Mouse (Mus musculus) spleen, postnatal 0 days (tissue): ENCODE results near the gene Hoxc6. TPM values are rescaled to one million over a fixed set of nuclear protein-coding genes. Genes with fewer than 3 reads are reported as not detected.

ENCODE experiments used
- microRNA counts: library from miRNA; unstranded; fragments of <30 nt; microRNA quantifications from one replicate; lab custom pipeline; 2015
- polyA plus RNA-seq: library from polyadenylated mRNA; unstranded; fragments of >200 nt; fragmentation: Nextera tagmentation; extraction: Ambion mirVana; gene quantifications from 2 replicates; pipeline ENCODE4 v1.2.1, GENCODE M21; 2015

Gene Hoxc6
- polyA plus RNA-seq, result 0.13 TPM in 1 of 2 replicates, not detected in the other

DNA sequence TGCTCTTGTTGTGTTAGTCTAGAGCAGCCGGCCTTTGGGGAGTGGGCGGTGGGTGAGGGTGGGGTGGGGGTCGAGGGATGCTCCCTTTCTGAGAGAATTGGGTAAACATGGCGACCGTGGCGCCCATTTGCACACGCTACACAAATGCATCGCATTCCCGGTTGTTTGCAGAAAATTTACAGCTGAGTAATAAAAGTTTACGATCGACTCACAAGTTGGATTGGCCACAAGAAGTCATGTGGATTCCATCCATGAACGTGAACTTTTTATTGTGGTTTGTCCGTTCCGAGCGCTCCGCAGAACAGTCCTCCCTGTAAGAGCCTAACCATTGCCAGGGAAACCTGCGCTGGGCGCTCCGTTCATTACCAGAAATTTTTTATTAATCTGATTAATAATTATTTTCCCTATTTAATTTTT lies at the start of gene Hoxc6:
Hoxc6 (plus strand) TSS at position 319 of the 417 bp plus-strand sequence.

DNA sequence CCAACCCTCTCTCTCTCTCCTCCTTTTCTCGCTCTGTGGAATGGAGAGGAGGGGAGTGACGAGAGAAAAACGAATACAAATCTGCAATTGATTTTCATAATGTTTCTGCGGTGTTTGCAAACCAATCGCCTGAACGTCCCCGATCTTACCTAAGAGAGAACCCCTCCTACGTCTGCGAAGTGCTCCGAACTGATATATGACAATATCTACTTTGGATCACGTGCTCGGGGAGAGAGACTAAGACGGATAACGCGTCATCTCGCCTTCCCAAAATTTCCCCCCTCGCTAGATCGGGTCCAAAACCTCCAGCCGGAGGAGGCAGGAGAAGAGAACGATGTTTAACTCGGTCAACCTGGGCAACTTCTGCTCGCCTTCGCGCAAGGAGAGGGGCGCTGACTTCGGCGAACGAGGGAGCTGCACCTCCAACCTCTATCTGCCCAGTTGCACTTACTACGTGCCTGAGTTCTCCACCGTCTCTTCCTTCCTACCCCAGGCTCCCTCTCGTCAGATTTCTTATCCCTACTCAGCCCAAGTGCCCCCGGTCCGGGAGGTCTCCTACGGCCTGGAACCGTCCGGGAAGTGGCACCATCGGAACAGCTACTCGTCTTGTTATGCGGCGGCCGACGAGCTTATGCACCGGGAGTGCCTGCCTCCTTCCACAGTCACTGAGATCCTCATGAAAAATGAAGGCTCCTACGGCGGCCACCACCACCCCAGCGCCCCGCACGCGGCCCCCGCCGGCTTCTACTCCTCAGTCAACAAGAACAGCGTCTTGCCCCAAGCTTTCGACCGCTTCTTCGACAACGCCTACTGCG lies 43.7 kb upstream of the Hoxc6 start, which contains the start of gene Hoxc11:
Hoxc11 (plus strand) TSS at position 236 of the 815 bp plus-strand sequence.

GRCm38 (mm10) chr15:102966776-102967311 lies 31.2 kb upstream of the Hoxc6 start, which contains the start of gene Hoxc10:
Gene Hoxc10, plus strand, starts transcription at chr15:102966796.

GRCm38 (mm10) chr15:102967312-102967510 lies 30.8 kb upstream of the Hoxc6 start, which contains the start of gene Hoxc5:
Gene Hoxc5, plus strand, starts transcription at chr15:102967443.

DNA sequence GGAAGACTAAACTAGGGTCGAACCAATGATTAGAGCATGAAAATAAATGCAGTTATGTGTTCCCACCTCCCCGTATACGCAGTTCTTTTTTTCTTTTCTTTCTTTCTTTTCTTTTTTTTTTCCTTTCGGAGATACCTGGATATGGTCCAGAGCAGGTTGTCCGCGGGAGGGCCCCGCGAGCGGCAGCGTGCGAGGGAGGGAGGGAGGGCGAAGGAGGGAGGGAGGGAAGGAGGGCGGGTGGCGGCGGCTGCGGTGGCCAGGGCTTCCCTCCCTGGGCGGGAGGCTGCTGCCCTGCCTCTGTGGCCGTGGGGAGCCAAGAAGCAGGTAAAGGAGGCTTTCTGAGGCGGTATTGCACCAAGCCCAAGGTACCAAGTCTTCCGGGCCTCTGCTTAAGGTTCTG lies 21.9 kb upstream of the Hoxc6 start, which contains the start of gene Hoxc9:
Hoxc9 (plus strand) TSS at position 269 of the 400 bp plus-strand sequence.

DNA sequence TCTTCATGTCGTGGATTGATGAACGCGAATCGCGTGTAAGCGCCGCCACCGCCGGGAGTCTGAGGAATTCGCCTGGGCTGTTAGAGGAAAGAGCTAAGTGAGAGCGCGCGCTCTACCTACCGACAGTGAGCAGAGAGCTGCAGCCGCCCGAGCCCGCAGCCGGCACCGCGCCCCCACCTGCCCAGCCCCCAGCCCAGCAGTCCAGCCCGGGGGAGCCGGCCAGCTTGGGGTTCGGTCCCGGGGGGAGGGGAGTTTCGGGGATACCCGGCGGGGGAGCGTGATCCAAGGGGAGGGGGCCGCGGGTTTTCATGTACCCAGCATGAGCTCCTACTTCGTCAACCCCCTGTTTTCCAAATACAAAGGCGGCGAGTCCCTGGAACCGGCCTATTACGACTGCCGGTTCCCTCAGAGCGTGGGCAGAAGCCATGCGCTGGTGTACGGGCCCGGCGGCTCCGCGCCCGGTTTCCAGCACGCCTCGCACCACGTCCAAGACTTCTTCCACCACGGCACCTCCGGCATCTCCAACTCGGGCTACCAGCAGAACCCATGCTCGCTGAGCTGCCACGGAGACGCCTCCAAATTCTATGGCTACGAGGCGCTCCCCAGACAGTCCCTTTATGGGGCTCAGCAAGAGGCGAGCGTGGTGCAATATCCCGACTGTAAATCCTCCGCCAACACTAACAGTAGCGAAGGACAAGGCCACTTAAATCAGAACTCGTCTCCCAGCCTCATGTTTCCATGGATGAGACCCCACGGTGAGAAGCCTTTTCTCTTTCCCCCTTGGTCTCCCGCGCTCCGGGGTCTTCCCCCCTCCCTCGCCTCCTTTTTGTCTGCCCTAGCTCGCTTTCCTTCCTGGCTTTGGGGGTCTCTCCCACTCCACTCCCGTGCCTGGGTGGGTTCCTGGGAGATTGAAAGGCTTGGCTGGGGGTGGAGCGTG lies 7.3 kb upstream of the Hoxc6 start, which contains the start of gene Hoxc8:
Hoxc8 (plus strand) TSS at position 147 of the 937 bp plus-strand sequence.

GRCm38 (mm10) chr15:103018636-103019035 lies 20.6 kb downstream of the Hoxc6 start, which contains the start of gene Hoxc4:
Gene Hoxc4, plus strand, starts transcription at chr15:103018934.

MicroRNA genes within 50 kb of the gene (microRNA counts, 519-probe panel; counts per million panel counts)
- microRNA mmu-miR-615-3p (lab: Ali Mortazavi, UCI) (88.3 counts per million), microRNA mmu-miR-615-5p (lab: Ali Mortazavi, UCI) (88.3 counts per million)

Other genes with a start within 250 kb of the Hoxc6 start
- gene Hoxc13, start 77.2 kb upstream of the Hoxc6 start, polyA plus RNA-seq, result not detected in 2 replicates
- not detected in 2 replicates for gene Hoxc12, start 61.5 kb upstream of the Hoxc6 start, polyA plus RNA-seq
- gene Hoxc11, start 43.8 kb upstream of the Hoxc6 start, polyA plus RNA-seq, result not detected in 2 replicates
- not detected in 2 replicates for gene Hoxc10, start 31.5 kb upstream of the Hoxc6 start, polyA plus RNA-seq
- gene Hoxc5, start 30.8 kb upstream of the Hoxc6 start, polyA plus RNA-seq, result 0.55 and 0.61 TPM in 2 replicates
- not detected in 2 replicates for gene Hoxc9, start 21.8 kb upstream of the Hoxc6 start, polyA plus RNA-seq
- not detected in 2 replicates for gene Hoxc8, start 7.7 kb upstream of the Hoxc6 start, polyA plus RNA-seq
- gene Hoxc4, start 20.7 kb downstream of the Hoxc6 start, polyA plus RNA-seq, result 0.63 and 0.65 TPM in 2 replicates
- gene Smug1, start 168.8 kb downstream of the Hoxc6 start, polyA plus RNA-seq, result 3.3 and 3.6 TPM in 2 replicates
- 46.0 and 48.9 TPM in 2 replicates for gene Cbx5, start 241.6 kb downstream of the Hoxc6 start, polyA plus RNA-seq
- gene Hnrnpa1, start 242.2 kb downstream of the Hoxc6 start, polyA plus RNA-seq, result 432 and 476 TPM in 2 replicates